Mouse (Mus musculus) adrenal gland, postnatal 14 days (tissue): ENCODE results near the gene Mucl1. TPM values are rescaled to one million over a fixed set of nuclear protein-coding genes. Genes with fewer than 3 reads are reported as not detected.
A peak's percentile ranks its signal among the peaks of the same experiment; 100 is the strongest.
"Not testable (repeated sequence)": the region's sequence is repeated elsewhere in the genome, so short reads cannot be mapped to it uniquely, and the experiment has no call there.

Experiments used
- DNase-seq: peaks from one replicate; pipeline ENCODE4 v3.0.0; 2021; ENCODE audit warnings: mixed read lengths
- long read RNA-seq, 2 experiments: library from polyadenylated mRNA; stranded (forward); transcript quantifications; one replicate each; pipeline ENCODE4 v2.0.0; 2021
- total RNA-seq: library from RNA; stranded (reverse); gene quantifications from 2 replicates; pipeline ENCODE4 v1.2.3, GENCODE M21; 2021

Gene Mucl1
- 0.53 TPM in 1 of 2 replicates, not detected in the other for total RNA-seq
- long read RNA-seq, experiment 1, result 0 reads
- long read RNA-seq, experiment 2, result 0 reads

DNA sequence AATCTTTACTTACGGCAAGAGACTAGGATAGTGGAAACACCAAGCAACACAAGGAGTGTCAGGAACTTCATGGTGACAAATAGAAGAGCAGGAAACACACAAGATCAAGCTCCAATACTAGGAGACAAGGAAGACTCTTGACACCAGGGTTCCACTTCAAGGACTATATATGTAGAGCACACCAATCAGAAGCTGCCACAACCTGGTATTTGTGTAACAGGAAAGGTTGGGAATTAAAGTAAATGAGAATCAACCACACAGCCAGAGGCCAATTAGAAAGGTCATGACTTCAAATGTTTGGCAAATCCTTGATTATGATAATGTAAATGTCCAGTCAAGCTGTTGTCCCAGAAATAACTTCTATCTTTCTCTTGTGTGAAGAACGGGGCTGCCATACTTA is at the start of gene Mucl1:
TSS of gene Mucl1 (minus strand) at position 101 of the 400 bp plus-strand sequence.
- no peak for DNase-seq

DNA sequence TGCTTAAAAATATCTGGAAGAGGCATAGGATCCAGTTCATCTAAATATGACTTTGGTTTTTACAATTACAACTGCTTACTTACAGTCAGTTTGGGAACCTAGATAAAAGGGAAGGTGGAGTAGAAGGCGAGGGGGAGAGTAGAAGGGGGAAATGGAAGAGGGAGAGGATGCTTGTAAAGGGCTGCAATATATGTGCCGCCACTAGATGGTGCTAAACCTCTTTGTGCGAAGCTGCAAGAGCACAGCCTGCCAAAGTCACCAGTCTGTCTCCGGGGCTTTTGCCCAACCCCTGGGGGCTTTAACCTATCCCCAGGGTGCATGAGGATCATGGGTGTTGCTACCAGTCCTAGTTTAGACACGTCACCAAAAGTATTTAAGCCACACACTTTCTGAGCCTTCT is 11.6 kb upstream of the Mucl1 start:
- peak; percentile 32 for DNase-seq

DNA sequence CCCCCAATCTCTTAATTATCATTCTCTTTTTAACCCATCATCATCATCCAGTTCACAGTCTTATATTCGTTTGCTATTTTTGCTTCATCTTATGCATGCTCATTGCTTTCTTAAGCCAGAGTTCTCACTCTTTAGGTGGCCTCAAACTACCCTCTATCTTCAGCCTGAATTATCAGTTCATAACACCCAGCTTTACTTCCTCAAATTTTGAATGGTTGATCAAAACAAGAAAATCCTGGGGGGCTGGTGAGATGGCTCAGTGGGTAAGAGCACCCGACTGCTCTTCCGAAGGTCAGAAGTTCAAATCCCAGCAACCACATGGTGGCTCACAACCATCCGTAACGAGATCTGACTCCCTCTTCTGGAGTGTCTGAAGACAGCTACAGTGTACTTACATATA is 38.4 kb downstream of the Mucl1 start:
- DNase-seq, result not testable (repeated sequence)

Other genes with a start within 250 kb of the Mucl1 start
- 18.7 and 19.3 TPM in 2 replicates for gene Ppp1r1a, start 217.5 kb downstream of the Mucl1 start, total RNA-seq
- gene Glycam1, start 190.4 kb downstream of the Mucl1 start, total RNA-seq, result 208 TPM in 1 of 2 replicates, not detected in the other
- not detected in 2 replicates for gene Mucl2, start 143.8 kb upstream of the Mucl1 start, total RNA-seq